Mouse (Mus musculus) naive thymus-derived CD4-positive, alpha-beta T cell, adult 2 months (primary cell): ENCODE measurements around the gene Dpy19l1.

Experiments used
- DNase-seq: peaks from one replicate; pipeline ENCODE4 v3.0.0-alpha.2; 2011; ENCODE audit warnings: low read depth

The Dpy19l1 gene

GRCm38 (mm10) chr9:24503067-24503857 is at the start of gene Dpy19l1:
TSS of gene Dpy19l1 (minus strand) at chr9:24503140.
- peak; percentile 92 for DNase-seq

GRCm38 (mm10) chr9:24538159-24538558 is 35.2 kb upstream of the Dpy19l1 start:
- DNase-seq: no peak

DNA sequence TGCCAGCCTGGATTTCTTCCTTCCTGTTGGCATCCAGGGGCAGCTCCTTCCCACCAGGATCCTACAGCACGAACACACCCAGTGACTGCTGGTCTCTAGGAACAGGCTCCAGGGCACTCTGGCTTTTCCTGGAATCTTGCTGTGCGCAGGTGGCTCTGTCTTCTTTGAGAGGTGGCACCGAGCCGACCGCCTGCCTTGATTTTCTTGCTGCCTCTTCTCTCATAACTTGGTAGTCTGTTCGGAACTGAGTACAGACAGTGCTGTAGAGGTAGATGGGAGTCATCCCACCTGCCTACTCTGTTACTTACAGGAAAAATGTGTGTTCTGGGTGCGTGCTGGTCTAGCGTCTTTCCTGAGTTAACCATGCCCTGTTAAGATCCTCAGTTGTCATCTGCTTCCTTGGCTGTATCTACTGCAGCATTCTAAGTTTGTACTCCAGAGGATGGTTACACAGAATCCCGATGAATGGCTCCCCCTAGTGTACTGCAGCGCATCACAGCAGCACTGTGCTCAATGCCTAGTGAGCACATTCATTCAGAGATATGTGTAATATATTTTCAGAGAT is 13.7 kb upstream of the Dpy19l1 start:
- DNase-seq: peak; percentile 82

GRCm38 (mm10) chr9:24514078-24514469 is 11.1 kb upstream of the Dpy19l1 start:
- DNase-seq: no peak

- DNase-seq: no peak
Observed at GRCm38 (mm10) chr9:24513290-24514077, 10.5 kb upstream of the Dpy19l1 start.

DNA sequence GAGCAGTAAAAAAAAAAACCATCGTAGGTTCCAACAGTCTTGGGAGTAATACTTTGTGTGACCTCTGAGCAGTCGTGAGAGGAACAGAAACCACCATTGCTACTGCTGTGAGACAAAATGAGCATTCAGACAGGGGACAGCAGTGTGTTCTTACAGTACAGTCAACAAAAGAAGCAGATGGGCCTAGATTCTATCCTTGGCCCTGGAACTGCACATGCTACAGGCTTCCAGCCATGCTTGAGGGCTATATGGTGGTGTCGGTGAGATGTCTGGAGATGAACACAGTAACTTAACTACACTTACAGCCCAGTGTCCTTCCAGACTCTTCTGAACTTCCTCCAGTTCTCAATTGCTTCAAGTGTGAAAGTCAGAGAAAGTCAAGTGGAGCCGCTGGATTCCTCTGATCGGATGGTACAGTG is 9.2 kb upstream of the Dpy19l1 start:
- DNase-seq: no peak

- DNase-seq: no peak
Observed at GRCm38 (mm10) chr9:24511371-24512120, 8.6 kb upstream of the Dpy19l1 start.

- DNase-seq: no peak
Observed at GRCm38 (mm10) chr9:24508880-24509279, 5.9 kb upstream of the Dpy19l1 start.

DNA sequence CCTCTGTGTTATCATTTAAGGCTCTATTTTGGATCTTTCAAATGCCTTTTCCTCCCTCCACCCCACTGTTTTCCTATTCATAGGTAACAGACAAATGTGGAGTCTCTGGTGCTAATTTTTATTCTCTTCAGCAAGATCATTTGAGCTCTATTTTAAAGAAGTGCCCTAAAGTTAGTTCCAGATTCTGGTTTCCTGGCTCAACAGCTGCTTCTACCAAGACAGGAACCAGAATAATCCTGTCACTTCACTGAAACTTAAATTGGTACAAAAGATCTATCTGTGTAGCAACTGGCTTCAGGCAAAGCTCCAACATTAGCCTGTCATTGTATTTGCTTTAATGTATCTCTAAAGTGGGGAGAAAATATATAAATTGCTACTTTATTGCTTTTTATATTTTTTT is 3.6 kb upstream of the Dpy19l1 start:
- no peak for DNase-seq

DNA sequence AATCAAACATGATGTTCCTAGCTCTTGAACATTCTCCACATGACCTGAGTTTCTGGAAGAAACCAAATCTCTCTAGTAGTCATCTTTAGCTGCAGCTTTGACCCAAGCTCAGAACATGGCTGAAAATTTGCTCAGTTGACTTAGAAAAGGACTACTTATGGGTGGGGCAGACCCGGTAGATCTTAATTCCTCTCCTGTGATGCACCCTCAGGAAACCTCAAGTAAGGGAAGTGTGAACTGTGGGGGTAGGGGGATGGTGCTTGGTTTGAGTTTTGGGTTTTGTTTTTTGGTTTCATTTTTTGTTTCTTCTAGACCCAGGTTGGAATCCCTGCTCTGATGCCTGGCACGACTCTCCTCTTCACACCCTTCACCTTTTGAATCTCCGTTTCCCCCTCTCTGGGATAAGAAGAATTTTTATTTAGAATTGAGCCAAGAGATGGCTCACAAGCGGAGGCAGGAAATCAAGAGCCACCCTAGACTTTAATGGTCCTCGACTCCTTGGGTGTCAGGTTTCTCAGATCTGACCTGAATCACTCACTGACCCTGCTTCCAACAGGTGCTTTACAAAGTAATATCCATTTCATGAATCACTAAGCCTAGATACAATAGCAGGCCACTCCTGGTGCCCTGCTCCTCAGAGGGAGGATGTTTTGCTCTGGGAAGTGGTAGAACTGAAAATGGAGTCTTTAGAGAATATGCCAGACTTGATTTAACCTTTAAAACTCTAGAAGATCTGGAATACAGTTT is 2.2 kb upstream of the Dpy19l1 start:
- DNase-seq: peak; percentile 74

- peak; percentile 23 for DNase-seq
Observed at GRCm38 (mm10) chr9:24504381-24504780, 1.4 kb upstream of the Dpy19l1 start.

GRCm38 (mm10) chr9:24503858-24504219 is 899 bp upstream of the Dpy19l1 start:
- no peak for DNase-seq

DNA sequence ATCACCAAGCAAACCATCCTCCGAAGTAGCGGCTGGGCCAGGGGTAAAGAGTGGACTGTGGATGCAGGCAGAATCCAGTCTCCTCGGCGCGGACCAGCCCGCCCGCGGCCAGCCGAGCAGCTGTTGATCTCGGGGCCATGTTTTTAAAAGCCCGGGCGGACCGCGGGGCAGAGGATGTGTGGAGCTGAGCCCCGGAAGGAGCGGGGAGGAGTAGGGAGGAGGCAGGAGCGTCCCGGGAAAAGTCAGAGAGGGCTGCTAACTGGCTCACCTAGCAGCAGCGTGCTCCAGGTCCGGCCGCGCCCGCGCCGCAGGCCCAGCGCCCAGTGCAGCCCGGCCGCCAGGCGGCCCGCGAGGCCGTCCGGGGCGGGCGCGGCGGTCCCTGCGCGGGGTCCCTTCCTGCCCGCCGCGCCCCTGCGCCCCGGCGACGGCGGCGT is 352 bp downstream of the Dpy19l1 start:
- DNase-seq: no peak

DNA sequence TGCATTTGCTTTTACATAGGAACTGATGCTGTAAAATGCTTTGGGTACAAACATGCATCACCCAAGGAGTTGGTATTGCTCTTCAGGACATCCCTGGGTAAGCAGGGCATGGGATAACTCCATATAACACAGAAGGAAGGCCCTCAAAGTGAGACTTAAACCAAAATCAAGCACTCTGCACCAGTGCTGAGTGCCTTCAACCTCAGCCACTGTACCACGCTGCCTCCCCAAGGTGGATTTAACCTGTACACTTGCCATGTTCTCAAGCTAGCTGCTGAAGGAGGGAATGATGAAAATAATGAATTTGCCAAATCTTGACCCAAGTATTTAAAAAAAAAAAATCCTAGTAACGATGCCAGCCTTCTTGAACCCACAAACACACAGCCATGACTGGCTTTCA is 1.3 kb downstream of the Dpy19l1 start:
- DNase-seq: peak; percentile 20

DNA sequence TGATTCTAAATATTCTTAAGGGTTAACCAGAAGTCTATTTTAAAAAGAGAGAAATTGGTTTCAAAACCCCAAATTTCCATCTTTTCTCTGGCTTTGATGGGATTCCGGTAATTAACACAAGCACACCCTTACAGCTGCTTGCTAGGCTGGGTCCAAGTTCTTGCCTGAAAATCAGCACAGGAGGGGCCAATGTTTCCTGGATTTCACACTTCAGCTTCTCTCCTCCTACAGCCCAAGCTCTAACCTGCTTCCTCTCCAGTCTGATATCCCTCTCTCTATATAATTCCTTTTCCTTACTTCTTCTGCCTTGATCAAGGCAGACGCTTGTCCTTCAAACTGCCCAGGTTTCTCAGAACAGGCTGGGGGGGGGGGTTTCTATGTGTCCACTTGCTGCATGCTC is 6.7 kb downstream of the Dpy19l1 start:
- no peak for DNase-seq

DNA sequence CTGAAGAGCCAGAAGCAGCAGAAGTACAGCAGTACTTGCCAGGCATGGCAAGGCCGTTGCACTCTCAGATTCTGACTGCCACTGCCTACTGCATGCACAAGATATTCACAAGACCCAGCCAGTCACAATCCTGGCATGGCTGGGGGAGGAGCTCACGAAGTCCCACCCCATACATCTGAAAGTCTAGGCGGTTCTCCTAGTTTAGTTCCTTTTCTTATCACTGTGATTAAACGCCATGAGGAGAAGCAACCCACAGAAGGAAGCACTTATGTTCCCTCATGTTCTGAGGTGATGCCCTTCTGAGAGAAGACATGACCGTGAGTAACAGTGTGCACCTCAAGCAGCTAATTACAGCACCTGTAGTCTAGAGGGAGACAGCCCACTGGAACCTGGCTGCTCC is 12.4 kb downstream of the Dpy19l1 start:
- no peak for DNase-seq

GRCm38 (mm10) chr9:24488425-24489104 is 14.4 kb downstream of the Dpy19l1 start:
- DNase-seq: no peak

GRCm38 (mm10) chr9:24482375-24482774 is 20.6 kb downstream of the Dpy19l1 start:
- DNase-seq: no peak

DNA sequence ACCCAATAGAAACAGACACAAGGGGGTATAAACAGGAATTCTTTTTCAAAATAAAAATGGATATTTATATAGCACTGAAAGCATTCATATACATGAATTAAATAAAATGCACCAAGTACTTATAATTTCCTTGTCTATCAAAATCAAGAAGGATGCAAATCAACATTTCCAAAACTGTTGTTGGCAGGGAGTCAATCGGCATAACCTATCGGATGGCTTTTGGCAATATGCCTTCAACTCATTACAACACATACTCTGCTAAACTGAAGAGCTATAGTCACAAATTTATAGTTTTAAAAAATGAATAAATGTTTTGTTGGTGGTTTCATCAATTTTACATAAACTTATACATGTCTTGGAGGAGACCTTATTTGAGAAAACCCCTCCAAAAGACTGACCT is 25.7 kb downstream of the Dpy19l1 start:
- no peak for DNase-seq

GRCm38 (mm10) chr9:24473824-24474223 is 29.1 kb downstream of the Dpy19l1 start:
- no peak for DNase-seq

GRCm38 (mm10) chr9:24472514-24472913 is 30.4 kb downstream of the Dpy19l1 start:
- DNase-seq: no peak
